Mouse (Mus musculus): Measurements from ENCODE around the gene Arl3. TPM values are rescaled to one million over a fixed set of nuclear protein-coding genes. Genes with fewer than 3 reads are reported as not detected.

The Arl3 gene
- polyA plus RNA-seq, 1 experiment from 2014 or later = 39.6 TPM

DNA sequence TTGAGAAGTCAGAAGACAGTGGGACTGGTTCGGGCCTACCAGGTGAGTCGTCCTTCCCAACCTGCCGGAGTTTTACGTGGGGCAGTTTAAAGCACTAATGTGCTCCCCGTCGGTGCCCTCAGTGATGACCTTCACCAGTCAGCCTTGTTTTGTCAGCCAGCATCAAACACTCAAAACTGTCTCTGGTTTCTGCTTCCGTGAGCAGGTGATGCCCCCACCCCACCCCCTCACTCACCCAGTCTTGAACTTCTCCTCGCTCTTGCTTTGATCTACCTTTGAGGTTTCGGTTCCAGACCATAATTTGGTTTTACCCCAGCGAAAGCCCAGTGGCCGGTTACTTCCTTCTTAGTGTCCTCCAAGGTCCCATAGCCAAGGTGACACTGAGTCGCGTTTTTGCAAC is 33.7 kb upstream of the Arl3 start:
- DNase-seq (ENCODE audit: low spot score) (no peak), ATAC-seq (ENCODE audit: low FRiP score, low TSS enrichment) (no peak)
- H3K36me3 ChIP-seq (ENCODE audit: control insufficient read depth, insufficient read depth, low read length) = peaks cover 7% of the 10 kb centered on the region; the same call in 1 of the 2 replicates
- no peak overlapping the region for H3K4me2 ChIP-seq (replicated peaks; ENCODE audit: low read depth)
- TF ChIP-seq CTCF (IDR thresholded peaks at IDR 0.05; ENCODE audit: low read depth) = no peak
- TF ChIP-seq EP300 (optimal IDR thresholded peaks at IDR 0.05) = no peak
- no peak overlapping the region for H3K4me3 ChIP-seq (ENCODE audit: low read depth, low read length)
- H3K9me3 ChIP-seq (ENCODE audit: control insufficient read depth, low read length) = no peaks in the 10 kb centered on the region
- H3K4me1 ChIP-seq (replicated peaks; ENCODE audit: control insufficient read depth, insufficient read depth) = no peaks in the 10 kb centered on the region
- H3K27ac ChIP-seq (replicated peaks) = no peak overlapping the region
- 91% methylated on average over 13 of the region's 13 CpGs for WGBS
- H3K27me3 ChIP-seq (ENCODE audit: control insufficient read depth, insufficient read depth, low read length) = no peaks in the 10 kb centered on the region
- H3K9ac ChIP-seq (ENCODE audit: low read length) = no peak overlapping the region

DNA sequence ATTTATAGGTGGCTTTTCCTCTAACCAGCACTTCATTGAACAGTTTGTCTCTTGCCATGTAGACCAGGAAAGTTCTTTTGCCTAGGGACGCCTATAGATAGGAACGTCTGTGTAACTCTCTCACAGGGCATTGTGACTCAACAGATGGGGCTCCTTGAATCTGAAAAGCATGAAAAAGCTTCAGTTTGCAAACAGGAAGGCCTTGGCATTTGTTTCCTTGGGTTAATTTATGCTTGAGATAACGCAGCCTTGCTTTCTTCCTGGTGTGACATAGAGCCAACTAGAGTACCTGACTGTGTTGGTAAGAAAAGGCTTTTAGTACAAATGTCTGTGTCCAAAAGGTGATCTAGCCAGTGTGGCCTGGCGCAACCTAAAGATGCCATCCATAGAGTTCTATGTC is 29.4 kb upstream of the Arl3 start:
- Histone ChIP-seq H3K9me3 (ENCODE audit: control insufficient read depth, low read length) (no peaks in the 10 kb centered on the region), H3K36me3 (ENCODE audit: control insufficient read depth, insufficient read depth, low read length) (peaks cover 3% of the 10 kb centered on the region; the same call in 1 of the 2 replicates), H3K27ac (replicated peaks) (no peak overlapping the region), H3K9ac (ENCODE audit: low read length) (no peak overlapping the region), H3K4me2 (replicated peaks; ENCODE audit: low read depth) (no peak overlapping the region), H3K4me1 (replicated peaks; ENCODE audit: control insufficient read depth, insufficient read depth) (no peaks in the 10 kb centered on the region), H3K4me3 (ENCODE audit: low read depth, low read length) (no peak overlapping the region), H3K27me3 (ENCODE audit: control insufficient read depth, insufficient read depth, low read length) (no peaks in the 10 kb centered on the region)
- WGBS = 76% methylated on average over 4 of the region's 4 CpGs
- ATAC-seq (ENCODE audit: low FRiP score, low TSS enrichment) (no peak), DNase-seq (ENCODE audit: low spot score) (no peak)
- TF ChIP-seq CTCF (IDR thresholded peaks at IDR 0.05; ENCODE audit: low read depth) = no peak
- no peak for TF ChIP-seq EP300 (optimal IDR thresholded peaks at IDR 0.05)

GRCm38 (mm10) chr19:46601491-46601890 is 28.5 kb upstream of the Arl3 start:
- ATAC-seq (ENCODE audit: low FRiP score, low TSS enrichment) (no peak), DNase-seq (ENCODE audit: low spot score) (no peak)
- H3K36me3 ChIP-seq (ENCODE audit: control insufficient read depth, insufficient read depth, low read length) = peaks cover 3% of the 10 kb centered on the region; the same call in 1 of the 2 replicates
- H3K4me3 ChIP-seq (ENCODE audit: low read depth, low read length) = no peak overlapping the region
- TF ChIP-seq EP300 (optimal IDR thresholded peaks at IDR 0.05) (no peak), CTCF (IDR thresholded peaks at IDR 0.05; ENCODE audit: low read depth) (no peak)
- H3K9ac ChIP-seq (ENCODE audit: low read length) = no peak overlapping the region
- H3K9me3 ChIP-seq (ENCODE audit: control insufficient read depth, low read length) = no peaks in the 10 kb centered on the region
- no peak overlapping the region; the same call in 1 of the 2 replicates for H3K27ac ChIP-seq (replicated peaks)
- no peaks in the 10 kb centered on the region for H3K4me1 ChIP-seq (replicated peaks; ENCODE audit: control insufficient read depth, insufficient read depth)
- H3K27me3 ChIP-seq (ENCODE audit: control insufficient read depth, insufficient read depth, low read length) = no peaks in the 10 kb centered on the region
- WGBS = 68% methylated on average over 14 of the region's 14 CpGs
- H3K4me2 ChIP-seq (replicated peaks; ENCODE audit: low read depth) = no peak overlapping the region

- WGBS = 44% methylated on average over 4 of the region's 4 CpGs
- DNase-seq (ENCODE audit: low spot score) = no peak
- peak overlapping the region; percentile 8; the same call in 1 of the 2 replicates for H3K27ac ChIP-seq (replicated peaks)
- H3K4me3 ChIP-seq (ENCODE audit: low read depth, low read length) = peak overlapping the region; percentile 8; the same call in 1 of the 2 replicates
- no peaks in the 10 kb centered on the region for H3K9me3 ChIP-seq (ENCODE audit: control insufficient read depth, low read length)
- H3K9ac ChIP-seq (ENCODE audit: low read length) = no peak overlapping the region
- TF ChIP-seq EP300 (optimal IDR thresholded peaks at IDR 0.05) (no peak), CTCF (IDR thresholded peaks at IDR 0.05; ENCODE audit: low read depth) (no peak)
- no peaks in the 10 kb centered on the region for H3K4me1 ChIP-seq (replicated peaks; ENCODE audit: control insufficient read depth, insufficient read depth)
- H3K27me3 ChIP-seq (ENCODE audit: control insufficient read depth, insufficient read depth, low read length) = no peaks in the 10 kb centered on the region
- peaks cover 3% of the 10 kb centered on the region; the same call in 1 of the 2 replicates for H3K36me3 ChIP-seq (ENCODE audit: control insufficient read depth, insufficient read depth, low read length)
- H3K4me2 ChIP-seq (replicated peaks; ENCODE audit: low read depth) = peak overlapping the region; percentile 82
- no peak for ATAC-seq (ENCODE audit: low FRiP score, low TSS enrichment)
These were observed 27.4 kb upstream of the Arl3 start for GRCm38 (mm10) chr19:46600371-46600770.

DNA sequence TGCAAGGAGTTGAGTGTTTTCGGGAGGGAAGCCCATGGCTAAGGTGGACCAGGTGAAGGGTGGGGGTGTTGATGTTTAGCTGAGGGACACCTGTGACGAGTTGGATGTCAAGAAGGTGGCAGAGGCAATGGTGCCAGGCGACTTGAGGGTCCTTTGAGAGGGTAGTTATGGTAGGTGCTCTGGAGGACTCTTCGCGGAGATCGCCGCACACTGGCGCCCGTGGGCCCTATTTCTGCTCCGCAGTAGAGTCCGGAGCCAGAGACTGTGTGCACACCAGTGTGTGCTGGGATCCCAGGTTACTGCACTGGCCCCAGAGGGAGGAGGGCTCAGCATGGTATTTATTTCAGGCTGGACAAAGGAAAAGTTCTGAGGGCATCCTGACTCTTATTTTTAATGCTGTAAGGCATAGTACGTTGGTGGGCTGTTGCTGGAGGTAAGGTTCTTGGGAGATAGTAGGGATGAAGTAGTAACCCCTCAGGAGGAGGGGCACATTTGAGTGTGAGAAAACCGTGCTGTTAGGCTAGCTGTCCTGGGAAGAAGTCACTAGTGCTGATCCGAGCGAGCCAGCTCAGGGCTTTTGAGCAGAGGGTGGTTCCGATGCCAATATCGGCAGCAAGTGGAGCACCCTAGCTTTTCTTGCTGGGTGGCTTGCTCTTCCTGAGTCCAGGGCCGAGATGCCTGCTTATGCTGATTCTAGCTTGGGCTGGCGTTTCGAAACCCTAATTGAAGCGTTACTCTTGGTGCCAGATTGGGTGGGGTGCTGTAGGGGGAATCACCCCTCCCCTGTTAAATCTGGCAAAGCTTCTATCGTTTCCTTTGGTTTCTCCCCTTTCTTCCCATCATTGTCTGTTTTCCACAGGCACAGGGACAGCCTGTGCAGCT is 26.6 kb upstream of the Arl3 start:
- no peaks in the 10 kb centered on the region for H3K27me3 ChIP-seq (ENCODE audit: control insufficient read depth, insufficient read depth, low read length)
- ATAC-seq (ENCODE audit: low FRiP score, low TSS enrichment) (peak; percentile 13; the same call in 1 of the 2 replicates), DNase-seq (ENCODE audit: low spot score) (no peak)
- WGBS = 8% methylated on average over 22 of the region's 22 CpGs
- H3K4me3 ChIP-seq (ENCODE audit: low read depth, low read length) = peak overlapping the region; percentile 79
- H3K9me3 ChIP-seq (ENCODE audit: control insufficient read depth, low read length) = no peaks in the 10 kb centered on the region
- H3K27ac ChIP-seq (replicated peaks) = peak overlapping the region; percentile 83
- TF ChIP-seq EP300 (optimal IDR thresholded peaks at IDR 0.05) (no peak), CTCF (IDR thresholded peaks at IDR 0.05; ENCODE audit: low read depth) (no peak)
- no peaks in the 10 kb centered on the region for H3K4me1 ChIP-seq (replicated peaks; ENCODE audit: control insufficient read depth, insufficient read depth)
- H3K4me2 ChIP-seq (replicated peaks; ENCODE audit: low read depth) = peak overlapping the region; percentile 82
- peaks cover 3% of the 10 kb centered on the region; the same call in 1 of the 2 replicates for H3K36me3 ChIP-seq (ENCODE audit: control insufficient read depth, insufficient read depth, low read length)
- H3K9ac ChIP-seq (ENCODE audit: low read length) = peak overlapping the region; percentile 80

- H3K36me3 ChIP-seq (ENCODE audit: control insufficient read depth, insufficient read depth, low read length) = no peaks in the 10 kb centered on the region
- peak within 1 kb of the TSS; percentile 83 for H3K27ac ChIP-seq (replicated peaks)
- peak within 1 kb of the TSS; percentile 80 for H3K9ac ChIP-seq (ENCODE audit: low read length)
- DNase-seq (ENCODE audit: low spot score) (peak; percentile 98), ATAC-seq (ENCODE audit: low FRiP score, low TSS enrichment) (peak; percentile 99)
- no peaks in the 10 kb centered on the region for H3K9me3 ChIP-seq (ENCODE audit: control insufficient read depth, low read length)
- TF ChIP-seq EP300 (optimal IDR thresholded peaks at IDR 0.05) = peak; percentile 49
- TF ChIP-seq CTCF (IDR thresholded peaks at IDR 0.05; ENCODE audit: low read depth) = no peak; the same call in 1 of the 2 replicates
- H3K4me2 ChIP-seq (replicated peaks; ENCODE audit: low read depth) = peak within 1 kb of the TSS; percentile 82
- under 1% methylated on average over 21 of the region's 22 CpGs for WGBS
- H3K27me3 ChIP-seq (ENCODE audit: control insufficient read depth, insufficient read depth, low read length) = no peaks in the 10 kb centered on the region
- H3K4me1 ChIP-seq (replicated peaks; ENCODE audit: control insufficient read depth, insufficient read depth) = no peaks in the 10 kb centered on the region
- peak within 1 kb of the TSS; percentile 79 for H3K4me3 ChIP-seq (ENCODE audit: low read depth, low read length)
These were observed 25.8 kb upstream of the Arl3 start, which contains the start of gene Wbp1l for GRCm38 (mm10) chr19:46598720-46599252. Wbp1l (plus strand) TSS chr19:46599084.

All from stomach, postnatal 0 days (tissue).